Mouse (Mus musculus) MN1 (cell line): Measurements from ENCODE around the gene Slirp.

Experiments
- DNase-seq: peaks from one replicate; pipeline ENCODE4 v3.0.0-alpha.2; 2016; ENCODE audit warnings: low spot score

Gene Slirp

GRCm38 (mm10) chr12:87443700-87444122, at the start of gene Slirp, which contains the start of gene Alkbh1:
Gene Slirp, plus strand, starts transcription at chr12:87443896.
Gene Alkbh1, minus strand, starts transcription at chr12:87444017.
- peak; percentile 89 for DNase-seq

- no peak for DNase-seq
Observed at GRCm38 (mm10) chr12:87394316-87394715, 49.4 kb upstream of the Slirp start.

GRCm38 (mm10) chr12:87397126-87397525, 46.6 kb upstream of the Slirp start:
- no peak for DNase-seq

GRCm38 (mm10) chr12:87397811-87398417, 45.8 kb upstream of the Slirp start:
- no peak for DNase-seq

- DNase-seq, result no peak
Observed at GRCm38 (mm10) chr12:87399119-87399819, 44.4 kb upstream of the Slirp start.

- no peak for DNase-seq
Observed at GRCm38 (mm10) chr12:87401883-87402282, 41.8 kb upstream of the Slirp start.

GRCm38 (mm10) chr12:87405165-87405564, 38.5 kb upstream of the Slirp start:
- DNase-seq, result no peak

GRCm38 (mm10) chr12:87405721-87406120, 38.0 kb upstream of the Slirp start:
- peak; percentile 20 for DNase-seq

- DNase-seq, result peak; percentile 38
Observed at GRCm38 (mm10) chr12:87407869-87408605, 35.7 kb upstream of the Slirp start.

GRCm38 (mm10) chr12:87409123-87409522, 34.6 kb upstream of the Slirp start:
- DNase-seq, result no peak

- no peak for DNase-seq
Observed at GRCm38 (mm10) chr12:87410999-87411398, 32.7 kb upstream of the Slirp start.

- DNase-seq, result peak; percentile 53
Observed at GRCm38 (mm10) chr12:87413179-87413790, 30.4 kb upstream of the Slirp start.

GRCm38 (mm10) chr12:87415358-87415757, 28.3 kb upstream of the Slirp start:
- DNase-seq, result no peak

- peak; percentile 14 for DNase-seq
Observed at GRCm38 (mm10) chr12:87416690-87417089, 27.0 kb upstream of the Slirp start.

GRCm38 (mm10) chr12:87418921-87419320, 24.8 kb upstream of the Slirp start:
- DNase-seq, result peak; percentile 43

- DNase-seq, result no peak
Observed at GRCm38 (mm10) chr12:87419974-87420485, 23.7 kb upstream of the Slirp start.

- peak; percentile 28 for DNase-seq
Observed at GRCm38 (mm10) chr12:87421708-87422507, 21.8 kb upstream of the Slirp start.

GRCm38 (mm10) chr12:87423700-87424099, 20.0 kb upstream of the Slirp start:
- no peak for DNase-seq

GRCm38 (mm10) chr12:87424516-87424915, 19.2 kb upstream of the Slirp start:
- no peak for DNase-seq

GRCm38 (mm10) chr12:87426354-87427031, 17.2 kb upstream of the Slirp start:
- no peak for DNase-seq

- no peak for DNase-seq
Observed at GRCm38 (mm10) chr12:87428295-87428694, 15.4 kb upstream of the Slirp start.
